Mouse (Mus musculus) cerebellum, postnatal 4 days (tissue): ENCODE results near the gene Olfr1369-ps1.
A peak's percentile ranks its signal among the peaks of the same experiment; 100 is the strongest.
"Not testable (repeated sequence)": the region's sequence is repeated elsewhere in the genome, so short reads cannot be mapped to it uniquely, and the experiment has no call there.

Experiments used
- DNase-seq, 2 experiments: peaks; one replicate each; pipeline ENCODE4 v3.0.0; 2022; ENCODE audit warnings: low spot score in 2 of 2, mixed read lengths in 1 of 2

The Olfr1369-ps1 gene

GRCm38 (mm10) chr13:21111183-21111582, at the start of gene Olfr1369-ps1:
Olfr1369-ps1 (plus strand) TSS chr13:21111483.
- DNase-seq: not testable (repeated sequence)

GRCm38 (mm10) chr13:21066021-21066420, 45.3 kb upstream of the Olfr1369-ps1 start:
- DNase-seq: no peak

GRCm38 (mm10) chr13:21074847-21075246, 36.4 kb upstream of the Olfr1369-ps1 start, which contains the start of gene Olfr1370:
Olfr1370 (minus strand) TSS chr13:21074947.
- no peak for DNase-seq

GRCm38 (mm10) chr13:21082686-21083085, 28.6 kb upstream of the Olfr1369-ps1 start:
- DNase-seq: no peak

GRCm38 (mm10) chr13:21109759-21110158, 1.5 kb upstream of the Olfr1369-ps1 start:
- no peak for DNase-seq

GRCm38 (mm10) chr13:21110441-21110840, 842 bp upstream of the Olfr1369-ps1 start:
- DNase-seq: no peak

- DNase-seq: no peak
These were observed 2.8 kb downstream of the Olfr1369-ps1 start for GRCm38 (mm10) chr13:21114121-21114520.

- not testable (repeated sequence) for DNase-seq
These were observed 18.1 kb downstream of the Olfr1369-ps1 start, which contains the start of gene Olfr263 for GRCm38 (mm10) chr13:21129339-21129738. Olfr263 (plus strand) TSS chr13:21129639.

GRCm38 (mm10) chr13:21142421-21142820, 31.1 kb downstream of the Olfr1369-ps1 start:
- DNase-seq: no peak

- DNase-seq: no peak
These were observed 34.5 kb downstream of the Olfr1369-ps1 start, which contains the start of gene Olfr1368 for GRCm38 (mm10) chr13:21145767-21146166. Olfr1368 (minus strand) TSS chr13:21145867.

GRCm38 (mm10) chr13:21155888-21156287, 44.6 kb downstream of the Olfr1369-ps1 start:
- no peak for DNase-seq

GRCm38 (mm10) chr13:21158071-21158470, 46.8 kb downstream of the Olfr1369-ps1 start:
- DNase-seq: no peak

GRCm38 (mm10) chr13:21158785-21159474, 47.6 kb downstream of the Olfr1369-ps1 start:
- DNase-seq: peak; percentile 83 to 88

GRCm38 (mm10) chr13:21159475-21159819, 48.2 kb downstream of the Olfr1369-ps1 start:
- no peak for DNase-seq

- DNase-seq: no peak
These were observed 48.8 kb downstream of the Olfr1369-ps1 start for GRCm38 (mm10) chr13:21160041-21160511.

- peak; percentile 93 to 95 for DNase-seq
These were observed 49.6 kb downstream of the Olfr1369-ps1 start for GRCm38 (mm10) chr13:21160657-21161590.

- no peak for DNase-seq
These were observed 50.3 kb downstream of the Olfr1369-ps1 start for GRCm38 (mm10) chr13:21161591-21161990.

GRCm38 (mm10) chr13:21162591-21162990, 51.3 kb downstream of the Olfr1369-ps1 start:
- DNase-seq: no peak

- DNase-seq: peak in 1 of 2 experiments; percentile 73
These were observed 55.9 kb downstream of the Olfr1369-ps1 start for GRCm38 (mm10) chr13:21166936-21167909.

GRCm38 (mm10) chr13:21167910-21168300, 56.6 kb downstream of the Olfr1369-ps1 start:
- no peak for DNase-seq
